Mouse (Mus musculus) left cerebral cortex, postnatal 4 days (tissue): Measurements from ENCODE around the gene Slco3a1. TPM values are rescaled to one million over a fixed set of nuclear protein-coding genes. Genes with fewer than 3 reads are reported as not detected.

ENCODE experiments used
- DNase-seq: peaks from one replicate; pipeline ENCODE4 v3.0.0-alpha.2; 2022
- intact Hi-C: fragments of 180-260 bp; cut with DNase I; formaldehyde crosslinking; loops from one replicate; pipeline ENCODE4 v1.15.1; 2025
- total RNA-seq, 2 experiments: library from RNA; stranded (reverse); gene quantifications; 2 replicates each; pipeline ENCODE4 v1.2.3; 2021

The Slco3a1 gene
- total RNA-seq, 2 experiments from 2014 or later = 75.0 to 77.0 TPM

GRCm38 (mm10) chr7:74529183-74529757 is 25.3 kb downstream of the Slco3a1 start:
- intact Hi-C loops = no loop called here

GRCm38 (mm10) chr7:74528182-74528581 is 26.4 kb downstream of the Slco3a1 start:
- intact Hi-C loops = no loop called here
- DNase-seq = peak; percentile 28

More at GRCm38 (mm10) chr7:74529183-74529757, 25.3 kb downstream of the Slco3a1 start:
- DNase-seq = no peak

- intact Hi-C loops = no loop called here
- DNase-seq = no peak
Observed at GRCm38 (mm10) chr7:74527689-74528088, 26.9 kb downstream of the Slco3a1 start.

GRCm38 (mm10) chr7:74526030-74526429 is 28.6 kb downstream of the Slco3a1 start:
- no peak for DNase-seq

GRCm38 (mm10) chr7:74525586-74525985 is 29.0 kb downstream of the Slco3a1 start:
- DNase-seq = no peak
- intact Hi-C loops = no loop called here

More at GRCm38 (mm10) chr7:74526030-74526429, 28.6 kb downstream of the Slco3a1 start:
- intact Hi-C loops = no loop called here

- DNase-seq = no peak
- intact Hi-C loops = no loop called here
Observed at GRCm38 (mm10) chr7:74524188-74524971, 30.2 kb downstream of the Slco3a1 start.

- DNase-seq = peak; percentile 55
- intact Hi-C loops = no loop called here
Observed at GRCm38 (mm10) chr7:74523086-74523485, 31.5 kb downstream of the Slco3a1 start.

- no peak for DNase-seq
- intact Hi-C loops = no loop called here
Observed at GRCm38 (mm10) chr7:74522260-74522659, 32.3 kb downstream of the Slco3a1 start.

GRCm38 (mm10) chr7:74519386-74519785 is 35.2 kb downstream of the Slco3a1 start:
- DNase-seq = no peak

GRCm38 (mm10) chr7:74518776-74519175 is 35.8 kb downstream of the Slco3a1 start:
- no peak for DNase-seq
- intact Hi-C loops = no loop called here

More at GRCm38 (mm10) chr7:74519386-74519785, 35.2 kb downstream of the Slco3a1 start:
- intact Hi-C loops = no loop called here

- intact Hi-C loops = no loop called here
Observed at GRCm38 (mm10) chr7:74518255-74518654, 36.3 kb downstream of the Slco3a1 start.

GRCm38 (mm10) chr7:74510676-74511075 is 43.9 kb downstream of the Slco3a1 start:
- intact Hi-C loops = no loop called here
- DNase-seq = no peak

More at GRCm38 (mm10) chr7:74518255-74518654, 36.3 kb downstream of the Slco3a1 start:
- DNase-seq = peak; percentile 35

- DNase-seq = no peak
- intact Hi-C loops = no loop called here
Observed at GRCm38 (mm10) chr7:74508205-74508604, 46.4 kb downstream of the Slco3a1 start.

GRCm38 (mm10) chr7:74506856-74507255 is 47.7 kb downstream of the Slco3a1 start:
- no peak for DNase-seq
- intact Hi-C loops = no loop called here

GRCm38 (mm10) chr7:74505635-74506034 is 48.9 kb downstream of the Slco3a1 start:
- intact Hi-C loops = no loop called here

GRCm38 (mm10) chr7:74501187-74501586 is 53.4 kb downstream of the Slco3a1 start:
- DNase-seq = no peak
- intact Hi-C loops = no loop called here

More at GRCm38 (mm10) chr7:74505635-74506034, 48.9 kb downstream of the Slco3a1 start:
- no peak for DNase-seq

- no peak for DNase-seq
- intact Hi-C loops = no loop called here
Observed at GRCm38 (mm10) chr7:74499470-74499869, 55.1 kb downstream of the Slco3a1 start.

- peak; percentile 24 for DNase-seq
- intact Hi-C loops = no loop called here
Observed at GRCm38 (mm10) chr7:74498266-74498980, 56.2 kb downstream of the Slco3a1 start.

- no peak for DNase-seq
- intact Hi-C loops = no loop called here
Observed at GRCm38 (mm10) chr7:74497203-74497602, 57.4 kb downstream of the Slco3a1 start.

GRCm38 (mm10) chr7:74495451-74495850 is 59.1 kb downstream of the Slco3a1 start:
- intact Hi-C loops = no loop called here
- DNase-seq = no peak

- intact Hi-C loops = no loop called here
- DNase-seq = no peak
Observed at GRCm38 (mm10) chr7:74493775-74494174, 60.8 kb downstream of the Slco3a1 start.
